25 mouse cellular contexts compared by ENCODE assay signal in genomic region chr12:104539911-104540310, GRCm38 (mm10).
DNase-seq lines count a peak whose midpoint lies in the region; ATAC-seq and TF ChIP-seq lines count a peak whose summit lies in the region.
"Had no signal": no experiment of that assay in that cellular context is flagged by ENCODE, and none has a peak within 500 bp of the region (broad histone marks: within the 10 kb centered on the region; RNA-seq: fewer than 3 reads in every experiment).

No protein-coding gene starts in this region.

- H3K4me2 ChIP-seq in forebrain, embryonic 11.5 days (ENCODE audit: low read depth, low read length, severe bottlenecking), result no peak overlapping the region

- no peaks in the 10 kb centered on the region for H3K9me3 ChIP-seq in ES-E14 (ENCODE audit: control insufficient read depth, insufficient read depth, low read depth, low read length)
- no peaks in the 10 kb centered on the region for H3K9me3 ChIP-seq in forebrain, embryonic 11.5 days (ENCODE audit: control insufficient read depth, low read length)

- 95% methylated on average over 7 of the region's 7 CpGs for WGBS in forebrain, embryonic 11.5 days

- ATAC-seq in forebrain, embryonic 11.5 days (replicated peaks; ENCODE audit: low FRiP score), result no peak
- ATAC-seq: activated CD4-positive, CD25-positive, alpha-beta regulatory T cell, adult 4 months; CD4-positive, CD25-positive, alpha-beta regulatory T cell, adult 4 months; Patski had no signal

- H3K27me3 ChIP-seq in forebrain, embryonic 11.5 days (ENCODE audit: control insufficient read depth, insufficient read depth, low read length), result no peaks in the 10 kb centered on the region
- H3K27me3 ChIP-seq: Patski had no signal

- peak; percentile 37 for DNase-seq in ES-CJ7 (ENCODE audit: low read depth, low spot score)
- DNase-seq in ES-E14 (ENCODE audit: low read depth, low spot score), result peak; percentile 27
- DNase-seq in R1 (ENCODE audit: low read depth, low spot score), result peak; percentile 77
- DNase-seq in ZHBTc4 (ENCODE audit: low read depth, low spot score), result peak; percentile 79
- no peak for DNase-seq in urinary bladder, postnatal 14 days (ENCODE audit: low spot score)
- no peak for DNase-seq in forebrain, embryonic 11.5 days (ENCODE audit: low spot score)
- no peak for DNase-seq in kidney, adult 8-10 months
- DNase-seq in layer of hippocampus, postnatal 14 days (ENCODE audit: low spot score in 2 of 2), result no peak
- DNase-seq: adrenal gland, adult 2 months; adrenal gland, adult 8-10 months; adrenal gland, postnatal 10 days; adrenal gland, postnatal 14 days; adrenal gland, postnatal 25 days; adrenal gland, postnatal 36 days; B cell, adult 2 months; cerebellum, adult 11 months; cerebellum, adult 11-12 months; cerebellum, adult 18-20 months; cerebellum, adult 2 months; cerebellum, adult 8-10 months; cerebellum, adult 9-10 months had no signal

- H3K9ac ChIP-seq in ES-E14 (ENCODE audit: insufficient read depth, low read depth, low read length, poor library complexity, severe bottlenecking), result no peak overlapping the region
- H3K9ac ChIP-seq in forebrain, embryonic 11.5 days (ENCODE audit: low read length), result no peak overlapping the region

- in situ Hi-C loops in ES-E14 (cut with MboI; ENCODE audit: low sequenced_read_pairs in 2 of 2, unreplicated experiment in 2 of 2), result no loop called here

- H3K4me3 ChIP-seq in ES-E14 (ENCODE audit: insufficient read depth in 1 of 2, low read depth in 1 of 2, low read length in 2 of 2, poor library complexity in 1 of 2, severe bottlenecking in 1 of 2), result no peak overlapping the region
- no peak overlapping the region for H3K4me3 ChIP-seq in forebrain, embryonic 11.5 days (ENCODE audit: low read depth, low read length)

- H3K27ac ChIP-seq in ES-E14 (ENCODE audit: insufficient read depth, low read depth, low read length, poor library complexity, severe bottlenecking), result no peak overlapping the region
- no peak overlapping the region for H3K27ac ChIP-seq in forebrain, embryonic 11.5 days (ENCODE audit: low read depth, low read length)

- H3K36me3 ChIP-seq in ES-E14 (ENCODE audit: control insufficient read depth, insufficient read depth, low read length, poor library complexity, severe bottlenecking), result no peaks in the 10 kb centered on the region
- no peaks in the 10 kb centered on the region for H3K36me3 ChIP-seq in forebrain, embryonic 11.5 days (ENCODE audit: control insufficient read depth, insufficient read depth, low read length)
- H3K36me3 ChIP-seq: G1E had no signal

- peaks cover 0 to 4% of the 10 kb centered on the region in 2 experiments; a peak in 1 of 4 replicates for H3K4me1 ChIP-seq in ES-E14 (ENCODE audit: control insufficient read depth in 2 of 2, insufficient read depth in 2 of 2, low read length in 2 of 2, poor library complexity in 1 of 2)
- no peaks in the 10 kb centered on the region for H3K4me1 ChIP-seq in forebrain, embryonic 11.5 days (replicated peaks; ENCODE audit: control insufficient read depth, insufficient read depth, low read length)

TF ChIP-seq in ES-E14, 5 proteins besides CTCF, POLR2A, EP300 and RAD21:
- TF ChIP-seq ZC3H11A (IDR thresholded peaks at IDR 0.05; ENCODE audit: borderline replicate concordance, low read depth, low read length) (no peak), CHD2 (IDR thresholded peaks at IDR 0.05; ENCODE audit: low read depth, low read length) (no peak), HCFC1 (IDR thresholded peaks at IDR 0.05; ENCODE audit: borderline replicate concordance, insufficient read depth, low read length) (no peak), ZNF384 (IDR thresholded peaks at IDR 0.05; ENCODE audit: low read depth, low read length) (no peak), MAFK (IDR thresholded peaks at IDR 0.05; ENCODE audit: insufficient read depth, low read depth, low read length) (no peak)

Comparison
In these comparisons a context has a peak if more than half of its experiments do, and no peak if none do; other contexts are left out.
1. DNase-seq: peak in ES-CJ7 (single experiment), ES-E14 (single experiment), R1 (single experiment) and ZHBTc4 (single experiment); none in urinary bladder, postnatal 14 days (single experiment), forebrain, embryonic 11.5 days (single experiment), kidney, adult 8-10 months (0 of 2) and layer of hippocampus, postnatal 14 days (0 of 2).